Mouse (Mus musculus): ENCODE measurements around the gene Pym1. TPM values are rescaled to one million over a fixed set of nuclear protein-coding genes. Genes with fewer than 3 reads are reported as not detected.

Gene Pym1
- total and polyA plus RNA-seq, 3 experiments, result 52.8 to 84.9 (median 75.6) TPM

DNA sequence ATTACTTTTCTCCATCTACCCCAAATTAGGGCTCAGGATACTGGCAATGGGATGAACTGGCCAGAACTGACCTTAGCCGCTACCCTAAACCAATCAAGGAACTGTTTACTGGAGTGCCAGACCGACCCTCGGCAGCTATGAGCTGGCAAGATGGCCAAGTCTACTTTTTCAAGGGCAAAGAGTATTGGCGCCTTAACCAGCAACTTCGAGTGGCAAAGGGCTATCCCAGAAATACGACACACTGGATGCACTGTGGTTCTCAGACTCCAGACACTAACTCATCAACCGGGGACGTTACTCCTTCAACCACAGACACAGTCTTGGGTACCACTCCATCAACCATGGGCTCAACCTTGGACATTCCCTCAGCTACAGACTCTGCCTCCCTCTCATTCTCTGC lies 51.0 kb downstream of the Pym1 start:
- Histone ChIP-seq H3K79me2 (replicated peaks; ENCODE audit: control insufficient read depth, extremely low read depth, insufficient read depth, poor library complexity, severe bottlenecking) (no peaks in the 10 kb centered on the region), H3K4me2 (ENCODE audit: insufficient read depth, low read depth, poor library complexity, severe bottlenecking) (no peak overlapping the region), H3K36me3 (replicated peaks in 1 of 2; ENCODE audit: control insufficient read depth in 1 of 2, insufficient read depth in 1 of 2, low read length in 1 of 2) (peaks cover 0 to 25% of the 10 kb centered on the region in 2 experiments), H3K27ac (ENCODE audit: insufficient read depth, low read depth) (no peak overlapping the region), H3K27me3 (replicated peaks) (no peaks in the 10 kb centered on the region), H3K9ac (ENCODE audit: insufficient read depth, low read depth) (no peak overlapping the region), H3K4me3 (replicated peaks in 1 of 3; ENCODE audit: low read depth in 2 of 3, low read length in 2 of 3, poor library complexity in 1 of 3) (no peak overlapping the region), H3K9me3 (replicated peaks; ENCODE audit: low read length) (no peaks in the 10 kb centered on the region), H3K4me1 (ENCODE audit: control insufficient read depth in 1 of 2, insufficient read depth in 2 of 2) (peaks cover 8 to 30% of the 10 kb centered on the region in 2 experiments; a peak in 3 of 4 replicates)
- dilution Hi-C loops (cut with MboI; ENCODE audit: extremely low pct_ligation_motif_present, extremely low pct_unique_long_range_greater_than_20kb, low sequenced_read_pairs), result no loop called here
- TF ChIP-seq HCFC1 (IDR thresholded peaks at IDR 0.05; ENCODE audit: low read depth, low read length), result no peak
- TF ChIP-seq CHD1 (IDR thresholded peaks at IDR 0.05; ENCODE audit: low read depth, low read length), result no peak
- in situ Hi-C loops (cut with MboI; ENCODE audit: low pct_ligation_motif_present, low pct_unique_long_range_greater_than_20kb, low sequenced_read_pairs), result no loop called here
- DNase-seq (ENCODE audit: extremely low read depth), result no peak

GRCm38 (mm10) chr10:128801981-128802495 lies 54.3 kb downstream of the Pym1 start:
- DNase-seq (ENCODE audit: extremely low read depth), result no peak
- H3K27ac ChIP-seq (ENCODE audit: insufficient read depth, low read depth), result no peak overlapping the region
- H3K9ac ChIP-seq (ENCODE audit: insufficient read depth, low read depth), result no peak overlapping the region
- H3K36me3 ChIP-seq (replicated peaks in 1 of 2; ENCODE audit: control insufficient read depth in 1 of 2, insufficient read depth in 1 of 2, low read length in 1 of 2), result peaks cover 0 to 28% of the 10 kb centered on the region in 2 experiments
- no peaks in the 10 kb centered on the region for H3K9me3 ChIP-seq (replicated peaks; ENCODE audit: low read length)
- H3K4me2 ChIP-seq (ENCODE audit: insufficient read depth, low read depth, poor library complexity, severe bottlenecking), result no peak overlapping the region
- H3K4me3 ChIP-seq (replicated peaks in 1 of 3; ENCODE audit: low read depth in 2 of 3, low read length in 2 of 3, poor library complexity in 1 of 3), result no peak overlapping the region
- dilution Hi-C loops (cut with MboI; ENCODE audit: extremely low pct_ligation_motif_present, extremely low pct_unique_long_range_greater_than_20kb, low sequenced_read_pairs) (no loop called here), in situ Hi-C loops (cut with MboI; ENCODE audit: low pct_ligation_motif_present, low pct_unique_long_range_greater_than_20kb, low sequenced_read_pairs) (no loop called here)
- H3K27me3 ChIP-seq (replicated peaks), result no peaks in the 10 kb centered on the region
- H3K79me2 ChIP-seq (replicated peaks; ENCODE audit: control insufficient read depth, extremely low read depth, insufficient read depth, poor library complexity, severe bottlenecking), result peaks cover 13% of the 10 kb centered on the region
- TF ChIP-seq NELFE (IDR thresholded peaks at IDR 0.05; ENCODE audit: low read depth, low read length), result no peak
- TF ChIP-seq JUN (IDR thresholded peaks at IDR 0.05; ENCODE audit: insufficient read depth, low read depth, low read length), result no peak
- TF ChIP-seq MAX (IDR thresholded peaks at IDR 0.05; ENCODE audit: low read length), result no peak
- no peak for TF ChIP-seq SIN3A (IDR thresholded peaks at IDR 0.05; ENCODE audit: low read length)
- TF ChIP-seq ETS1 (conservative IDR thresholded peaks at IDR 0.05; ENCODE audit: low read depth, low read length), result no peak
- no peak for TF ChIP-seq UBTF (IDR thresholded peaks at IDR 0.05; ENCODE audit: low read depth, low read length)
- no peak for TF ChIP-seq GABPA (IDR thresholded peaks at IDR 0.05; ENCODE audit: insufficient replicate concordance, low read depth, low read length)
- TF ChIP-seq POLR2AphosphoS2 (IDR thresholded peaks at IDR 0.05; ENCODE audit: low read depth, low read length), result no peak
- no peak for TF ChIP-seq TBP (conservative IDR thresholded peaks at IDR 0.05; ENCODE audit: low read depth, low read length)
- no peak for TF ChIP-seq NRF1 (IDR thresholded peaks at IDR 0.05; ENCODE audit: low read depth, low read length)
- no peak for TF ChIP-seq ELF1 (IDR thresholded peaks at IDR 0.05; ENCODE audit: low read depth, low read length)
- no peak for TF ChIP-seq ZNF384 (IDR thresholded peaks at IDR 0.05; ENCODE audit: low read depth, low read length)
- TF ChIP-seq KAT2A (IDR thresholded peaks at IDR 0.05; ENCODE audit: insufficient replicate concordance, low read length), result no peak
- TF ChIP-seq ZC3H11A (IDR thresholded peaks at IDR 0.05; ENCODE audit: low read depth, low read length), result no peak
- no peak for TF ChIP-seq TCF12 (IDR thresholded peaks at IDR 0.05; ENCODE audit: low read depth, low read length)
- TF ChIP-seq RCOR1 (conservative IDR thresholded peaks at IDR 0.05; ENCODE audit: low read depth, low read length), result no peak
- peaks cover 5 to 9% of the 10 kb centered on the region in 2 experiments for H3K4me1 ChIP-seq (ENCODE audit: control insufficient read depth in 1 of 2, insufficient read depth in 2 of 2)
